Mouse (Mus musculus) liver, adult 2 months (tissue): ENCODE results near the gene Fam83b. TPM values are rescaled to one million over a fixed set of nuclear protein-coding genes. Genes with fewer than 3 reads are reported as not detected.

Experiments
- DNase-seq: peaks from one replicate; pipeline ENCODE4 v3.0.0-alpha.2; 2011; ENCODE audit warnings: low read depth, low spot score; ENCODE audit errors: extremely low read depth
- H3K27ac ChIP-seq: fragments of 200-500 bp; replicated peaks from 2 replicates; pipeline ENCODE4 v1.5.1; 2012; ENCODE audit warnings: low read depth, mild to moderate bottlenecking, control low read depth, inconsistent platforms, low read length; ENCODE audit not compliant: insufficient read depth
- H3K27me3 ChIP-seq: fragments of 200-500 bp; 2 replicates; pipeline ENCODE4 v1.6.1; 2012; ENCODE audit warnings: mild to moderate bottlenecking, moderate library complexity, low read length, inconsistent platforms; ENCODE audit not compliant: control insufficient read depth, insufficient read depth
- H3K36me3 ChIP-seq: fragments of 200-500 bp; 2 replicates; pipeline ENCODE4 v1.6.1; 2012; ENCODE audit warnings: low read length, inconsistent platforms; ENCODE audit not compliant: control insufficient read depth, insufficient read depth
- H3K4me1 ChIP-seq: fragments of 200-500 bp; 2 replicates; pipeline ENCODE4 v1.6.1; 2011; ENCODE audit warnings: low read length; ENCODE audit not compliant: control insufficient read depth, insufficient read depth
- H3K4me3 ChIP-seq: fragments of 200-500 bp; 2 replicates; pipeline ENCODE4 v1.5.1; 2011; ENCODE audit warnings: low read depth, mild to moderate bottlenecking, control low read depth, low read length, moderate library complexity; ENCODE audit not compliant: insufficient read depth
- H3K79me2 ChIP-seq: fragments of 200-500 bp; 2 replicates; pipeline ENCODE4 v1.6.1; 2012; ENCODE audit warnings: inconsistent platforms, mild to moderate bottlenecking, low read length, moderate library complexity; ENCODE audit not compliant: control insufficient read depth, insufficient read depth
- H3K9ac ChIP-seq: fragments of 200-500 bp; 2 replicates; pipeline ENCODE4 v1.6.1; 2012; ENCODE audit warnings: low read depth, mild to moderate bottlenecking, control low read depth, inconsistent platforms, low read length
- CTCF ChIP-seq: fragments of 200-500 bp; IDR thresholded peaks from 2 replicates; pipeline ENCODE4 v1.5.1; 2011; ENCODE audit warnings: low read depth, low read length, control low read depth
- POLR2A ChIP-seq: fragments of 200-500 bp; IDR thresholded peaks from 2 replicates; pipeline ENCODE4 v1.6.1; 2011; ENCODE audit warnings: low read length, control low read depth; ENCODE audit not compliant: insufficient read depth; ENCODE audit errors: extremely low read depth
- WGBS: fragments of 180-500 bp; shearing (Covaris S2); methylation state at CpG from one replicate; pipeline ENCODE4 v1.1.7; 2018; 5-methylcytosine and 5-hydroxymethylcytosine counted together
- polyA plus RNA-seq: library from polyadenylated mRNA; depleted of rRNA; stranded (reverse); fragments of >200 nt; gene quantifications from 2 replicates; pipeline ENCODE4 v1.2.3, GENCODE M21; 2012
- total RNA-seq: library from RNA; depleted of rRNA; stranded (reverse); fragments of >200 nt; gene quantifications from 2 replicates; pipeline ENCODE4 v1.2.3, GENCODE M21; 2014

The Fam83b gene
- total and polyA plus RNA-seq, 2 experiments = under 0.01 TPM; not detected in 1

DNA sequence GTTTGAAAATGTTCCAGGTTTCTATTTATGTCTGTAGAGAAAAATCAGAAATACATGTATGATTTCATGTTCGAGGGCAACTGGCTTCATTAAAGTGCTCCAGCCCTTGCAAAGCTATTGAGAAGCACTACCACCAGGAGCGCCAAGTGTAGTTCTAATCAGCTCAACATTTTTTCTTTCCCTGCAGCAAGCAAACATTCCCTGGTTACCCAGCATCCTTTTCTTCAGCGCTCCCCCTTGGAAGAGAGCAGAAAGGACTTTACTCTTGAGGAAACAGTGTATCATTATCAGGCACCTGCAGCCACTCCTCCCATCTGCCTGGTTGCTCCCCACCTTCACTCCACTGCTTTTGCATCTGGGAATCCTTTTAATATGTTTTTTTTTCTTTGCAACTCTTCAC is 45.3 kb downstream of the Fam83b start:
- DNase-seq = no peak
- Histone ChIP-seq H3K36me3 (no peaks in the 10 kb centered on the region), H3K9ac (no peak overlapping the region), H3K4me3 (no peak overlapping the region), H3K4me1 (peaks cover 4% of the 10 kb centered on the region; the same call in 1 of the 2 replicates), H3K79me2 (no peaks in the 10 kb centered on the region), H3K27ac (no peak overlapping the region), H3K27me3 (no peaks in the 10 kb centered on the region)
- no peak for TF ChIP-seq CTCF
- no peak for TF ChIP-seq POLR2A
- 84% methylated on average over 3 of the region's 3 CpGs for WGBS

DNA sequence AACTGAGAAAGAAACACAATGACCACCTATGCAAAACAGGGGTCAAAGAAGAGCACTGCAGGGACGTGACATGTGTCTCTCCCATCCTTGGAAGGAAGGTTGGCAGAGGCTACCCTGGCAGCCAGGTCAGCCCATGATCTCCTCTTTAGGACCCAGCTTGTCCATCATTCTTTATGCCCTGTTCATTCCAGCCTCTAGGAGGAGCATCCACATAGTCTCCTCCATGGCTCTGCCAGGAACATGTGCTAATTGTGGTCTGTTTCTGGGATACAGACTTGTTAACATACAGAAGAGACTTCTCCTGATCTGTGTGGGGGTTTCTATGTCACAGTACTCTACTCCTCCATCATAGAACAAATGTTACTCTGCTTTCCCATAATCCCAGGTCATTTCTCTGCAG is 48.3 kb downstream of the Fam83b start:
- no peaks in the 10 kb centered on the region for H3K36me3 ChIP-seq
- H3K27ac ChIP-seq = no peak overlapping the region
- H3K4me3 ChIP-seq = no peak overlapping the region
- no peaks in the 10 kb centered on the region for H3K27me3 ChIP-seq
- TF ChIP-seq POLR2A (no peak), CTCF (no peak)
- H3K79me2 ChIP-seq = no peaks in the 10 kb centered on the region
- peaks cover 4% of the 10 kb centered on the region; the same call in 1 of the 2 replicates for H3K4me1 ChIP-seq
- DNase-seq = no peak
- no peak overlapping the region for H3K9ac ChIP-seq
- WGBS = 76% methylated on average over 1 of the region's 1 CpGs

DNA sequence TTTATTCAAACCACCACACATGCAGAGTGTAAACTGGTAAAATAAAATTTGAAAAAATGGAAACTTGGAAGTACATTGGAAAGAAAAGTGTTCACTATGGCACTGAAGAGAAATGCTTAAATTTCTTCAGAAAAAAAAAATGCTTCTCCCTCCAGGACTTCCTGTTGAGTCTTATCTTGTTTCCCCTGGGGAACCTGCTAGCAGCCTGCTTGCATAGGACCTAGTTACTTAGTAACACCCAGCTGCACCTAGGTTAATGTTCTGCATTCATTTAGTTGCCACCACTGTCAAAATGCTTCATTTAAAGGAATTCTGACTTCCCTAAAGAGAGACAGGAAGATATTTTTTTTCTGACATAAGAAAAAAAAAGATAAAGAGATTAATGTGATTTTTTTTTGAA is 61.3 kb downstream of the Fam83b start:
- Histone ChIP-seq H3K36me3 (no peaks in the 10 kb centered on the region), H3K27ac (no peak overlapping the region), H3K4me3 (no peak overlapping the region), H3K27me3 (no peaks in the 10 kb centered on the region), H3K9ac (no peak overlapping the region), H3K4me1 (no peaks in the 10 kb centered on the region), H3K79me2 (no peaks in the 10 kb centered on the region)
- no peak for DNase-seq
- TF ChIP-seq POLR2A = no peak
- TF ChIP-seq CTCF = no peak

DNA sequence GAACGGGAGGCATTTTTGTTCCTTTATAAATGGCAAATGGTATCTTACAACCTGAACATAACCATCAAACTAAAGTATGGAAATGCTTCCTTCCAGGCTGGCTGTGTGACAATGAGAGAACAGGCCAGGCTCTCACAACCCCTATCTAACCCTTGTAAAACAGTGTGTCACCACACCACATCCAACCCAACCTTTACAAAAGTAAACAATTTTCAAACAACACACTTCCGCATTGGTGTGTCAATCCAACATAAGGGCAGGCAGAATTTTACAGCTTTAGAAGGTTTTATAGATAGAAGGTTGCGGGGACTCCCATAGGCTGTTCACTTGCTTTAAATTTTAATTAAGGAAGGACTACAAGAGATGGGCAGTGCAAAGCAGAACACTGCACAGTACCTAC is 77.2 kb downstream of the Fam83b start:
- TF ChIP-seq POLR2A (no peak), CTCF (no peak)
- no peak overlapping the region for H3K4me3 ChIP-seq
- no peak overlapping the region for H3K9ac ChIP-seq
- no peak overlapping the region for H3K27ac ChIP-seq
- no peaks in the 10 kb centered on the region for H3K36me3 ChIP-seq
- H3K4me1 ChIP-seq = no peaks in the 10 kb centered on the region
- H3K27me3 ChIP-seq = no peaks in the 10 kb centered on the region
- H3K79me2 ChIP-seq = no peaks in the 10 kb centered on the region
- WGBS = 89% methylated on average over 3 of the region's 3 CpGs
- DNase-seq = no peak

DNA sequence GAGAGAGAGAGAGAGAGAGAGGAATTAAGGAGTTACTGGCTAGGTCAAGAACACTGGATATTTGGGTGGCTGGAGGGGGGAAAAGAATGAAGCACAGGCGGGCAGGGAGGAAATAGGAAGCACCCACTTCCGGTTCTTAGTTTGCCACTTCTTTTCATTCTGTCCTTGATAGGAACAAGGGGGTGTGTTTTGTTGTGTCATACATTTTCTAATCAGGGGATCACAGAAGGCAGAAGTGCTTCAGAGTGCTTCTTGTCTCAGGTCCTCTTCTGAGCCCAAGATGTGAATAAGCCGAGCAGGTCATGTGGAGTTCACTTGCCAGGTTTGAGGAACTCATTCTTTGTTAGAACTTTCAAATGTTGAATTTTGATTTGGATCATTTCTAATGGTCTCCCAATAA is 86.8 kb downstream of the Fam83b start:
- no peak for DNase-seq
- Histone ChIP-seq H3K27ac (no peak overlapping the region), H3K4me1 (no peaks in the 10 kb centered on the region), H3K36me3 (no peaks in the 10 kb centered on the region), H3K27me3 (no peaks in the 10 kb centered on the region), H3K79me2 (no peaks in the 10 kb centered on the region), H3K9ac (no peak overlapping the region), H3K4me3 (no peak overlapping the region)
- TF ChIP-seq CTCF (no peak), POLR2A (no peak)
- 74% methylated on average over 3 of the region's 3 CpGs for WGBS

DNA sequence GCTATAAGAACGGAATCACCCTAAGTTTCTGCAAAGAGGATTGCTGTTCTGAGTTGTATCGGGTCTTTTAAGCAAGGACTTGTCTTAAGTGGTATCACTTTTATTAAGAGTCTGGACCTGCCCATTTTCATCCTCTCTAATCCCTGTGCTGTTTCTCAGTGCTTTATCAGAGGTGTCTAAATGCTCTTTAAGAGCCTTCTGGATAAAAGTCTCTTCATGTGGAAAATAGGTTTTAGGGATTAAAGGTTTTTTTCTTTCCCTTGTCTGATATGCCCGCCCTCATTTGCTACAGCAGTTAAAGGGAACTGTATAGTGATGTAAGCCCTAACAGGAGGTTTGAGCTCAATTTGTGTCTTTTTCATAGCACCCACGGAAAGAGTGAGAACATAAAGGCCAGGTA is 97.4 kb downstream of the Fam83b start:
- no peaks in the 10 kb centered on the region for H3K79me2 ChIP-seq
- no peak overlapping the region for H3K4me3 ChIP-seq
- no peaks in the 10 kb centered on the region for H3K36me3 ChIP-seq
- DNase-seq = no peak
- no peaks in the 10 kb centered on the region for H3K4me1 ChIP-seq
- WGBS = 86% methylated on average over 4 of the region's 4 CpGs
- H3K27ac ChIP-seq = no peak overlapping the region
- H3K9ac ChIP-seq = no peak overlapping the region
- TF ChIP-seq POLR2A (no peak), CTCF (no peak)
- H3K27me3 ChIP-seq = no peaks in the 10 kb centered on the region
